Comparison of ENCODE assay signal across 8 mouse cellular contexts in genomic region chr7:138908768-138909276, GRCm38 (mm10). TPM values are rescaled to one million over a fixed set of nuclear protein-coding genes. Genes with fewer than 3 reads are reported as not detected.
DNase-seq lines count a peak whose midpoint lies in the region; ATAC-seq and TF ChIP-seq lines count a peak whose summit lies in the region.

No protein-coding gene starts in this region.

- H3K4me3 ChIP-seq in heart, embryonic 11.5 days (ENCODE audit: low read depth, low read length): peak overlapping the region; percentile 70
- peak overlapping the region; percentile 93 for H3K4me3 ChIP-seq in MEL (ENCODE audit: control insufficient read depth in 1 of 2, insufficient read depth in 1 of 2, low read depth in 2 of 2, low read length in 2 of 2)
- peak overlapping the region; percentile 72 to 89 for H3K4me3 ChIP-seq in heart, embryonic 14.5 days (ENCODE audit: control insufficient read depth in 1 of 2, insufficient read depth in 1 of 2, low read depth in 1 of 2, low read length in 2 of 2)

- DNase-seq in heart, postnatal 4 days: no peak
- no peak for DNase-seq in MEL (ENCODE audit: low read depth, low spot score)
- peak; percentile 11 for DNase-seq in mesoderm, embryonic 11.5 days (ENCODE audit: low read depth, low spot score)
- no peak for DNase-seq in cerebellum, adult 11 months
- no peak for DNase-seq in thymus, postnatal 36 days

- peak overlapping the region; percentile 74 for H3K4me2 ChIP-seq in heart, embryonic 11.5 days
- peak overlapping the region; percentile 78 for H3K4me2 ChIP-seq in heart, embryonic 14.5 days (ENCODE audit: low read length)

- no peaks in the 10 kb centered on the region for H3K27me3 ChIP-seq in heart, embryonic 11.5 days (ENCODE audit: control insufficient read depth, insufficient read depth, low read length)
- H3K27me3 ChIP-seq in MEL (ENCODE audit: control insufficient read depth in 1 of 2, insufficient read depth in 2 of 2, low read length in 2 of 2): no peaks in the 10 kb centered on the region
- no peaks in the 10 kb centered on the region for H3K27me3 ChIP-seq in heart, embryonic 14.5 days (ENCODE audit: control insufficient read depth, insufficient read depth, low read length)

- TF ChIP-seq CTCF in MEL (IDR thresholded peaks at IDR 0.05 in 2 of 3, conservative IDR thresholded peaks at IDR 0.05 in 1 of 3; ENCODE audit: control insufficient read depth in 1 of 3, insufficient read depth in 1 of 3, low read depth in 2 of 3, low read length in 3 of 3, poor library complexity in 1 of 3, severe bottlenecking in 1 of 3): no peak

- H3K79me2 ChIP-seq in MEL (ENCODE audit: control insufficient read depth, insufficient read depth, low read length, poor library complexity): peaks cover 12% of the 10 kb centered on the region

- peak overlapping the region; percentile 83 for H3K27ac ChIP-seq in heart, embryonic 11.5 days (ENCODE audit: low read depth, low read length)
- no peak overlapping the region for H3K27ac ChIP-seq in MEL (ENCODE audit: control insufficient read depth, low read depth, low read length)
- peak overlapping the region; percentile 82 to 91 for H3K27ac ChIP-seq in heart, embryonic 14.5 days (replicated peaks in 1 of 2; ENCODE audit: control insufficient read depth in 1 of 2, insufficient read depth in 1 of 2, low read depth in 2 of 2, low read length in 2 of 2)

- TF ChIP-seq POLR2A in MEL (IDR thresholded peaks at IDR 0.05; ENCODE audit: control insufficient read depth in 1 of 2, insufficient read depth in 1 of 2, low read depth in 1 of 2, low read length in 2 of 2, poor library complexity in 1 of 2): no peak

- ATAC-seq in heart, embryonic 11.5 days (replicated peaks; ENCODE audit: insufficient number of reproducible peaks, low FRiP score, low TSS enrichment): no peak
- ATAC-seq in heart, embryonic 14.5 days (ENCODE audit: insufficient number of reproducible peaks, insufficient read depth, low FRiP score, low read depth): no peak; the same call in 1 of the 2 replicates
- no peak for ATAC-seq in megakaryocyte progenitor cell, adult 5-6 weeks (replicated peaks; ENCODE audit: poor library complexity)

- peaks cover 20% of the 10 kb centered on the region for H3K4me1 ChIP-seq in heart, embryonic 11.5 days (ENCODE audit: control insufficient read depth, insufficient read depth, low read length)
- peaks cover 3 to 19% of the 10 kb centered on the region in 2 experiments for H3K4me1 ChIP-seq in MEL (ENCODE audit: control insufficient read depth in 1 of 2, insufficient read depth in 2 of 2, low read length in 2 of 2)
- H3K4me1 ChIP-seq in heart, embryonic 14.5 days (ENCODE audit: control insufficient read depth in 2 of 2, insufficient read depth in 2 of 2, low read length in 2 of 2): peaks cover 8 to 45% of the 10 kb centered on the region in 2 experiments

- TF ChIP-seq RAD21 in MEL (IDR thresholded peaks at IDR 0.05; ENCODE audit: low read depth, low read length): no peak

- 0 out of 4 replicates have a peak, but pooled peaks of 1 of the 2 experiments have one; percentile 13 for TF ChIP-seq EP300 in MEL (IDR thresholded peaks at IDR 0.05; ENCODE audit: low read depth in 1 of 2, low read length in 2 of 2)

- no peaks in the 10 kb centered on the region for H3K9me3 ChIP-seq in heart, embryonic 11.5 days (replicated peaks; ENCODE audit: control insufficient read depth, low read length)
- no peaks in the 10 kb centered on the region for H3K9me3 ChIP-seq in MEL (replicated peaks; ENCODE audit: insufficient read depth, low read length)
- no peaks in the 10 kb centered on the region for H3K9me3 ChIP-seq in heart, embryonic 14.5 days (ENCODE audit: control insufficient read depth, low read length)

- WGBS in heart, embryonic 11.5 days (ENCODE audit: insufficient replicate concordance): 5% methylated on average over 10 of the region's 10 CpGs
- WGBS in heart, embryonic 14.5 days: 5% methylated on average over 10 of the region's 10 CpGs

- peak overlapping the region; percentile 80 for H3K9ac ChIP-seq in heart, embryonic 11.5 days (ENCODE audit: low read depth, low read length)
- H3K9ac ChIP-seq in MEL (ENCODE audit: control insufficient read depth, low read depth, low read length, poor library complexity, severe bottlenecking): peak overlapping the region; percentile 77
- H3K9ac ChIP-seq in heart, embryonic 14.5 days (ENCODE audit: low read length): peak overlapping the region; percentile 97

- no peaks in the 10 kb centered on the region for H3K36me3 ChIP-seq in heart, embryonic 11.5 days (ENCODE audit: control insufficient read depth, insufficient read depth, low read length)
- H3K36me3 ChIP-seq in MEL (ENCODE audit: control insufficient read depth in 1 of 2, insufficient read depth in 2 of 2, low read length in 2 of 2): peaks cover 0 to 12% of the 10 kb centered on the region in 2 experiments; a peak in 3 of 4 replicates
- H3K36me3 ChIP-seq in heart, embryonic 14.5 days (ENCODE audit: control insufficient read depth, insufficient read depth, low read length): 0 out of 2 replicates have a peak, but pooled peaks cover 3% of the 10 kb centered on the region

TF ChIP-seq in MEL, 35 proteins besides CTCF, POLR2A, EP300 and RAD21:
- TF ChIP-seq GATA1 (IDR thresholded peaks at IDR 0.05; ENCODE audit: low read depth, low read length) (no peak), BHLHE40 (IDR thresholded peaks at IDR 0.05; ENCODE audit: borderline replicate concordance, low read depth, low read length) (0 out of 2 replicates have a peak, but pooled peaks have one; percentile 6), MXI1 (IDR thresholded peaks at IDR 0.05; ENCODE audit: low read depth, low read length) (peak; percentile 16; the same call in 1 of the 2 replicates), ZNF384 (IDR thresholded peaks at IDR 0.05; ENCODE audit: low read depth, low read length) (no peak), ETS1 (IDR thresholded peaks at IDR 0.05; ENCODE audit: low read depth, low read length) (no peak), SIN3A (IDR thresholded peaks at IDR 0.05; ENCODE audit: low read length) (no peak; the same call in 1 of the 2 replicates)
TF ChIP-seq in MEL: peak in this region for 2.

RNA-seq across cellular contexts. Expression of gene Bnip3, which starts 0.5 kb away (rescaled TPM):
- polyA plus RNA-seq in heart, embryonic 11.5 days (2014; fragmentation: Nextera tagmentation; extraction: Ambion mirVana): 306 and 317 TPM in 2 replicates
- total RNA-seq in heart, postnatal 4 days (2021): 10 to 100 TPM; 73.5 to 81.4 TPM
- 37.0 and 130 TPM in 2 replicates for total RNA-seq in MEL (2012; rRNA removed)
- 100 to 1,000 TPM in 1 of 2 experiments, not detected in 1; 135 TPM for polyA plus RNA-seq in MEL (2012; ENCODE audit: insufficient read depth in 1 of 2, insufficient read length in 2 of 2, low read depth in 1 of 2, low replicate concordance in 2 of 2, missing spikeins in 1 of 2)
- polyA plus RNA-seq in heart, embryonic 14.5 days (2014; fragmentation: Nextera tagmentation; extraction: Ambion mirVana): 265 and 313 TPM in 2 replicates
- 21.0 and 26.4 TPM in 2 replicates for total RNA-seq in megakaryocyte progenitor cell, adult 5-6 weeks (2015)
- 17.5 and 18.7 TPM in 2 replicates for total RNA-seq in megakaryocyte progenitor cell, adult 5-6 weeks (2017)

RNA-seq across cellular contexts. Expression of gene Jakmip3, which starts 31.7 kb away (rescaled TPM):
- 0.13 and 0.59 TPM in 2 replicates for polyA plus RNA-seq in heart, embryonic 11.5 days (2014; fragmentation: Nextera tagmentation; extraction: Ambion mirVana)
- under 1 TPM in 1 of 2 experiments, not detected in 1; 0.27 TPM for total RNA-seq in heart, postnatal 4 days (2021)
- total RNA-seq in MEL (2012; rRNA removed): not detected in 2 replicates
- polyA plus RNA-seq in MEL (2012; ENCODE audit: insufficient read depth in 1 of 2, insufficient read length in 2 of 2, low read depth in 1 of 2, low replicate concordance in 2 of 2, missing spikeins in 1 of 2): not detected
- 0.05 and 0.14 TPM in 2 replicates for polyA plus RNA-seq in heart, embryonic 14.5 days (2014; fragmentation: Nextera tagmentation; extraction: Ambion mirVana)
- not detected in 2 replicates for total RNA-seq in megakaryocyte progenitor cell, adult 5-6 weeks (2015)
- total RNA-seq in megakaryocyte progenitor cell, adult 5-6 weeks (2017): not detected in 2 replicates
